Mouse (Mus musculus): Measurements from ENCODE around the gene Gm45234. TPM values are rescaled to one million over a fixed set of nuclear protein-coding genes. Genes with fewer than 3 reads are reported as not detected.

Gene Gm45234
- polyA plus RNA-seq, 1 experiment = not detected

GRCm38 (mm10) chr6:124740211-124740887, 15.5 kb downstream of the Gm45234 start:
- DNase-seq (ENCODE audit: low read depth) = no peak

GRCm38 (mm10) chr6:124739231-124739796, 16.5 kb downstream of the Gm45234 start:
- no peak for DNase-seq (ENCODE audit: low read depth)

- DNase-seq (ENCODE audit: low read depth) = no peak
Measured at GRCm38 (mm10) chr6:124738511-124739023, 17.3 kb downstream of the Gm45234 start, which contains the start of gene Ptpn6. Gene Ptpn6 (minus strand): TSS chr6:124738714.

- DNase-seq (ENCODE audit: low read depth) = no peak
Measured at GRCm38 (mm10) chr6:124737040-124737439, 18.8 kb downstream of the Gm45234 start.

GRCm38 (mm10) chr6:124734417-124734816, 21.4 kb downstream of the Gm45234 start:
- no peak for DNase-seq (ENCODE audit: low read depth)

- no peak for DNase-seq (ENCODE audit: low read depth)
Measured at GRCm38 (mm10) chr6:124732476-124733370, 23.1 kb downstream of the Gm45234 start.

GRCm38 (mm10) chr6:124731038-124731437, 24.8 kb downstream of the Gm45234 start:
- DNase-seq (ENCODE audit: low read depth) = no peak

GRCm38 (mm10) chr6:124729850-124730705, 25.7 kb downstream of the Gm45234 start:
- no peak for DNase-seq (ENCODE audit: low read depth)

- no peak for DNase-seq (ENCODE audit: low read depth)
Measured at GRCm38 (mm10) chr6:124728621-124729020, 27.2 kb downstream of the Gm45234 start.

- DNase-seq (ENCODE audit: low read depth) = no peak
Measured at GRCm38 (mm10) chr6:124724472-124724871, 31.3 kb downstream of the Gm45234 start.

GRCm38 (mm10) chr6:124723541-124723940, 32.3 kb downstream of the Gm45234 start:
- no peak for DNase-seq (ENCODE audit: low read depth)

GRCm38 (mm10) chr6:124722876-124723473, 32.8 kb downstream of the Gm45234 start:
- no peak for DNase-seq (ENCODE audit: low read depth)

- DNase-seq (ENCODE audit: low read depth) = no peak
Measured at GRCm38 (mm10) chr6:124720904-124721303, 34.9 kb downstream of the Gm45234 start.

- DNase-seq (ENCODE audit: low read depth) = no peak
Measured at GRCm38 (mm10) chr6:124719354-124719978, 36.4 kb downstream of the Gm45234 start.

GRCm38 (mm10) chr6:124718703-124719102, 37.1 kb downstream of the Gm45234 start:
- DNase-seq (ENCODE audit: low read depth) = no peak

GRCm38 (mm10) chr6:124717968-124718367, 37.9 kb downstream of the Gm45234 start:
- no peak for DNase-seq (ENCODE audit: low read depth)

- DNase-seq (ENCODE audit: low read depth) = no peak
Measured at GRCm38 (mm10) chr6:124716864-124717490, 38.8 kb downstream of the Gm45234 start.

GRCm38 (mm10) chr6:124712918-124713317, 42.9 kb downstream of the Gm45234 start:
- no peak for DNase-seq (ENCODE audit: low read depth)

GRCm38 (mm10) chr6:124711824-124712782, 43.7 kb downstream of the Gm45234 start, which contains the start of the genes Emg1 and Phb2:
Gene Emg1 (minus strand): TSS chr6:124712178.
Gene Phb2 (plus strand): TSS chr6:124712336.
- peak; percentile 82 for DNase-seq (ENCODE audit: low read depth)
